Mouse (Mus musculus) cortical plate, adult 2 months (tissue): Measurements from ENCODE around the gene Cyp2b23.

ENCODE experiments used
- CTCF ChIP-seq: fragments of 200-500 bp; IDR thresholded peaks from 2 replicates; pipeline ENCODE4 v1.5.1; 2011; ENCODE audit warnings: mild to moderate bottlenecking, control low read depth, low read length; ENCODE audit not compliant: insufficient read depth; ENCODE audit errors: extremely low read depth
- POLR2A ChIP-seq: fragments of 200-500 bp; IDR thresholded peaks from 2 replicates; pipeline ENCODE4 v1.6.1; 2011; ENCODE audit warnings: mild to moderate bottlenecking, low read length, control low read depth; ENCODE audit not compliant: insufficient read depth; ENCODE audit errors: extremely low read depth

DNA sequence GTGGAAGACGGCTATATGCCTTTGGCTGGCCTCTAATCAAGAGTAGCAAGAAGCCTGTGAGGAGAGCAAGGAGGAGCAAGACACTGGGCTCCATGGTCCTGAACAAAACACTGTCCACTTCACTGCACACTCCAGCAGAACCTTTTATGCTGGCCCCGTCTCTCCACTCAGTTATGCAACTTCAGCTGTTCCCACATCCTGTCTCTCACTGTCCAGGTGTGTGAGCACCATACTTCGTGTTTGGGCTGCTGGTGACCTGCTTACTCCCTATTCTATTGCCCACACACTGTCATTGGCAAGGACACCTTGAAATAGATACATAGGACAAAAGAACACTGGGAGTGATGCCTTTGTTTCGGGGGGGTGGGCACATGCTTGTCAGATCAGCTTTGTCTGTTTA is at the start of gene Cyp2b23:
- TF ChIP-seq CTCF (no peak), POLR2A (no peak)
